Mouse (Mus musculus): ENCODE measurements around the gene Lamtor2.

DNA sequence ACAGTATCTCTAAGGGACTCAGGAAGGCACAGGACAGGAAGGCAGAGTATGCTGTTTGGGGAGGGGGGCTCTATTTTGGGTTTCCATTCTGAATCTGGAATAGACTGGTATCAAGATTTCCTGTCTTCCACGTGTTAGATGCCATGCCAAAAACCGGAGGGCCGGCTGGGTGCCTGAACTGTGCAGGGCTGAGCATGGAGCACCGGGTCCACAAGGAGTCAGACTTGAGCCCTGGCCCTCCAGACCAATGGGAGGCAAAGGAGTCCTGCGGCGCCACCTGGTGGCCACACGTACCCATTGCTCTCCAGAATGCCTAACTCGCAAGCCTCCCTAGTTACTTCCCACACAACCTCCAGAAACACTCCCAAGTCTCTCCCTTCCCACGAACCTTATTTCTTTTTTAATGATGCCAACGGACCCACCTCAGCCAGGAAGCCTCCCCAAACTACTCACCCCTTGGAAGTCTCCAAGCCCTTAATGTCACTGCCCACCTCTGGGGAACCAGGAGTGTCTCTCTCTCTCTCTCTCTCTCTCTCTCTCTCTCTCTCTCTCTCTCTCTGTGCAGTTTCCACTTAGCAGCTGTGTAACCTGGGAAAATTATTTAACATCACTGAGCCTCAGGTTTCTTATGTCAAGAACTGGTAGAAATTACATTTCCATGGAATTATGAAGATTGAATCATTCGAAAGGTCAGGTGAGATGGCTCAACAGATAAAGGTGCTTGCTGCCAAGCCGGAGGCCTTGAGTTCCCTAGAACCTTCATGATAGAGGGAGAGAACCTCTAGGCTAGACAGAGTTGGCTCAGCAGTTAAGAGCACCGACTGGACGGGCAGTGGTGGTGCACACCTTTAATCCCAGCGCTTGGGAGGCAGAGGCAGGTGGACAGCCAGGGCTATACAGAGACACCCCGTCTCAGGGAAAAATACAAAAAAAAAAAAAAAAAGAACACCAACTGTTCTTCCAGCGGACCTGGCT is 26.4 kb downstream of the Lamtor2 start:
- TF ChIP-seq CTCF (IDR thresholded peaks at IDR 0.05; ENCODE audit: control insufficient read depth, insufficient read depth, insufficient replicate concordance, low read depth, low read length), result peak; percentile 98
- TF ChIP-seq POLR2A (IDR thresholded peaks at IDR 0.05; ENCODE audit: control insufficient read depth, low read depth, low read length), result no peak

Measured in testis, adult 2 months (tissue).